In the genomic region with DNA sequence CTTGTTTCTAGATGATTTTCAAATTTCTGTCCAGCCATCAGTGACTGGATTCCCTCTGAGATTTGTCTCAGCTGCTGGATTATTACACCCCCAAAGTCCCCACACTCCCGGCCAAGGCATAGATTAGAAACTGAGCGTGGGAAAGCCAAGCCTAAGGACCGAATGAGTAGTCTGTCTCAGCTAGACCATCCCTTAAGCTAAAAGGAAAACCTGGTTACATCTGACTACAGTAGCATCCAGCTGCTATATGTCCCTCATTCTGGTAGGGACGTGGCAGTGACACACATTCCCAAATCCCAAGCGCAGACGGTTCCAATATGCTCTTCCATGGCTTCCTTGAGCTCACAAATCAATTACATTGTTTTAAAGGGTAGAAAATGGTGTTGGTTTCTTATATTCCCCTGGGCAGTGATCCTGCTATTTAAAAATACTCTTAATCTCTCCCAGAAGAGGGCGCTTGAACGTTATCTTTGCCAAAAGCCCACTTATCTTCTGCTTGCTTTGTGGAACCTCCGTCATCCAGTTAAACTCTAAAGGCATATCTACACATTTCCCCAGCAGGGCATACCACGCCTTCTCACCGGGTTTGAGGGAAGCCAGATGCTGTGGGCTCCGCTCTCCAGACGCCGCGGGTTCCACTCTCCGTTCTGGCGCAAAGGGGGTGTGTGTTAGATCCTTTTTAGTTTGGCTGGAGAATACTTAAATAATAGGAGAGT, we compare ENCODE assay signal across 8 mouse cellular contexts. TPM values are rescaled to one million over a fixed set of nuclear protein-coding genes. Genes with fewer than 3 reads are reported as not detected.
DNase-seq lines count a peak whose midpoint lies in the region; ATAC-seq and TF ChIP-seq lines count a peak whose summit lies in the region.

No protein-coding gene starts in this region.

- peak; percentile 68; the same call in 1 of the 2 replicates for ATAC-seq in kidney, embryonic 14.5 days (ENCODE audit: low FRiP score, low TSS enrichment)
- peak; percentile 79 for ATAC-seq in heart, embryonic 11.5 days (replicated peaks; ENCODE audit: insufficient number of reproducible peaks, low FRiP score, low TSS enrichment)

- 36% methylated on average over 17 of the region's 17 CpGs for WGBS in kidney, embryonic 14.5 days
- WGBS in heart, embryonic 11.5 days (ENCODE audit: insufficient replicate concordance): 8% methylated on average over 17 of the region's 17 CpGs

- DNase-seq in kidney, adult 11 months: no peak
- peak; percentile 68 for DNase-seq in brain, embryonic 14.5 days (ENCODE audit: low read depth)
- peak; percentile 78 for DNase-seq in liver
- DNase-seq in neural tube, embryonic 10.5 days (ENCODE audit: extremely low spot score, low spot score): peak; percentile 25
- no peak for DNase-seq in T-cell, adult 2 months (ENCODE audit: low spot score)
- DNase-seq in urinary bladder, postnatal 25 days (ENCODE audit: low spot score): no peak

- H3K27me3 ChIP-seq in kidney, embryonic 14.5 days (ENCODE audit: control insufficient read depth, insufficient read depth, low read length): no peaks in the 10 kb centered on the region
- no peaks in the 10 kb centered on the region for H3K27me3 ChIP-seq in heart, embryonic 11.5 days (ENCODE audit: control insufficient read depth, insufficient read depth, low read length)

- no peak overlapping the region for H3K9ac ChIP-seq in kidney, embryonic 14.5 days (ENCODE audit: low read depth, low read length)
- peak overlapping the region; percentile 76 for H3K9ac ChIP-seq in heart, embryonic 11.5 days (ENCODE audit: low read depth, low read length)

- H3K4me2 ChIP-seq in kidney, embryonic 14.5 days (replicated peaks; ENCODE audit: low read depth, low read length): peak overlapping the region; percentile 19; the same call in 1 of the 2 replicates
- H3K4me2 ChIP-seq in heart, embryonic 11.5 days: peak overlapping the region; percentile 59

- H3K9me3 ChIP-seq in kidney, embryonic 14.5 days (ENCODE audit: control insufficient read depth, low read length): no peaks in the 10 kb centered on the region
- no peaks in the 10 kb centered on the region for H3K9me3 ChIP-seq in heart, embryonic 11.5 days (replicated peaks; ENCODE audit: control insufficient read depth, low read length)

- peak; percentile 20; the same call in 1 of the 2 replicates for TF ChIP-seq CTCF in brain, embryonic 14.5 days (IDR thresholded peaks at IDR 0.05; ENCODE audit: borderline replicate concordance, extremely low read depth, insufficient read depth, insufficient read length)

- no peak for TF ChIP-seq POLR2A in brain, embryonic 14.5 days (IDR thresholded peaks at IDR 0.05; ENCODE audit: borderline replicate concordance, extremely low read depth, insufficient read depth, insufficient read length, poor library complexity, severe bottlenecking)

- no peaks in the 10 kb centered on the region for H3K36me3 ChIP-seq in kidney, embryonic 14.5 days (ENCODE audit: control insufficient read depth, insufficient read depth, low read length)
- H3K36me3 ChIP-seq in heart, embryonic 11.5 days (ENCODE audit: control insufficient read depth, insufficient read depth, low read length): no peaks in the 10 kb centered on the region

- H3K27ac ChIP-seq in kidney, embryonic 14.5 days (ENCODE audit: low read depth, low read length): no peak overlapping the region
- H3K27ac ChIP-seq in heart, embryonic 11.5 days (ENCODE audit: low read depth, low read length): peak overlapping the region; percentile 93

- H3K4me1 ChIP-seq in kidney, embryonic 14.5 days (ENCODE audit: control insufficient read depth, insufficient read depth, low read length): peaks cover 9% of the 10 kb centered on the region; the same call in 1 of the 2 replicates
- peaks cover 41% of the 10 kb centered on the region for H3K4me1 ChIP-seq in heart, embryonic 11.5 days (ENCODE audit: control insufficient read depth, insufficient read depth, low read length)

- no peak overlapping the region for H3K4me3 ChIP-seq in kidney, embryonic 14.5 days (ENCODE audit: low read length)
- peak overlapping the region; percentile 16; the same call in 1 of the 2 replicates for H3K4me3 ChIP-seq in heart, embryonic 11.5 days (ENCODE audit: low read depth, low read length)

RNA-seq across cellular contexts. Expression of gene Tbx19, which starts 46.0 kb away (rescaled TPM):
- polyA plus RNA-seq in kidney, embryonic 14.5 days (2014; fragmentation: Nextera tagmentation; extraction: Ambion mirVana): not detected in 2 replicates
- 0.10 and 0.18 TPM in 2 replicates for polyA plus RNA-seq in brain, embryonic 14.5 days (2012; rRNA removed)
- polyA plus RNA-seq in heart, embryonic 11.5 days (2014; fragmentation: Nextera tagmentation; extraction: Ambion mirVana): not detected in 2 replicates

Comparison
In these comparisons a context has a peak if more than half of its experiments do, and no peak if none do; other contexts are left out.
1. DNase-seq: peak in brain, embryonic 14.5 days (single experiment), liver (single experiment) and neural tube, embryonic 10.5 days (single experiment); none in kidney, adult 11 months (single experiment), T-cell, adult 2 months (single experiment) and urinary bladder, postnatal 25 days (single experiment).